Mouse (Mus musculus): ENCODE measurements around the gene Dlx5. TPM values are rescaled to one million over a fixed set of nuclear protein-coding genes. Genes with fewer than 3 reads are reported as not detected.

Gene Dlx5
- total and polyA plus RNA-seq, 3 experiments: not detected

- no peaks in the 10 kb centered on the region for H3K4me1 ChIP-seq (ENCODE audit: control insufficient read depth in 1 of 2, insufficient read depth in 2 of 2, low read length in 2 of 2)
- no peaks in the 10 kb centered on the region for H3K36me3 ChIP-seq (ENCODE audit: control insufficient read depth in 1 of 2, insufficient read depth in 2 of 2, low read length in 2 of 2)
- H3K27ac ChIP-seq (ENCODE audit: control insufficient read depth, low read depth, low read length): no peak overlapping the region
- no peaks in the 10 kb centered on the region for H3K27me3 ChIP-seq (ENCODE audit: control insufficient read depth in 1 of 2, insufficient read depth in 2 of 2, low read length in 2 of 2)
- TF ChIP-seq UBTF (IDR thresholded peaks at IDR 0.05; ENCODE audit: borderline replicate concordance, insufficient read depth, low read depth, low read length): no peak
- no peak for TF ChIP-seq MAZ (IDR thresholded peaks at IDR 0.05; ENCODE audit: low read depth, low read length)
- no peak for TF ChIP-seq CHD1 (IDR thresholded peaks at IDR 0.05; ENCODE audit: low read depth, low read length)
- no peak for TF ChIP-seq POLR2A (IDR thresholded peaks at IDR 0.05; ENCODE audit: control insufficient read depth in 1 of 2, insufficient read depth in 1 of 2, low read depth in 1 of 2, low read length in 2 of 2, poor library complexity in 1 of 2)
- no peak overlapping the region for H3K9ac ChIP-seq (ENCODE audit: control insufficient read depth, low read depth, low read length, poor library complexity, severe bottlenecking)
- no peak for DNase-seq (ENCODE audit: low read depth, low spot score)
- H3K4me3 ChIP-seq (ENCODE audit: control insufficient read depth in 1 of 2, insufficient read depth in 1 of 2, low read depth in 2 of 2, low read length in 2 of 2): no peak overlapping the region
- H3K79me2 ChIP-seq (ENCODE audit: control insufficient read depth, insufficient read depth, low read length, poor library complexity): no peaks in the 10 kb centered on the region
- H3K9me3 ChIP-seq (replicated peaks; ENCODE audit: insufficient read depth, low read length): no peaks in the 10 kb centered on the region
These were observed 12.7 kb downstream of the Dlx5 start for GRCm38 (mm10) chr6:6869041-6869685.

DNA sequence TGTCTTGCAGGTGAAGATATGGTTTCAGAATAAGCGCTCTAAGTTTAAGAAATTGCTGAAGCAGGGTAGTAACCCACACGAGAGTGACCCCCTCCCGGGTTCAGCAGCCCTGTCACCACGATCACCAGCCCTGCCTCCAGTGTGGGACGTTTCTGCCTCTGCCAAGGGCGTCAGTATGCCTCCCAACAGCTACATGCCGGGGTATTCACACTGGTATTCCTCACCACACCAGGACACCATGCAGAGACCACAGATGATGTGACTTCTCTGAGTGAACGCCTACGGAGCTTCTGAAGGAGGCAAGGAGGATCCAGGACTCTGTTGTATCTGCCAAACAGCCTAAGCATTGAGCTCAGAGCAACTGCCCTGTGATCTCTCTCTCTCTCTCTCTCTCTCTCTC is 14.9 kb downstream of the Dlx5 start:
- H3K27me3 ChIP-seq (ENCODE audit: control insufficient read depth in 1 of 2, insufficient read depth in 2 of 2, low read length in 2 of 2): no peaks in the 10 kb centered on the region
- TF ChIP-seq ETS1 (IDR thresholded peaks at IDR 0.05; ENCODE audit: low read depth, low read length) (no peak), USF1 (IDR thresholded peaks at IDR 0.05; ENCODE audit: low read depth, low read length) (no peak), USF2 (IDR thresholded peaks at IDR 0.05; ENCODE audit: borderline replicate concordance in 1 of 2, insufficient read depth in 1 of 2, low read depth in 1 of 2, low read length in 2 of 2) (no peak), MYB (IDR thresholded peaks at IDR 0.05; ENCODE audit: low read depth, low read length) (no peak), RCOR1 (IDR thresholded peaks at IDR 0.05; ENCODE audit: low read depth, low read length) (no peak), MAX (IDR thresholded peaks at IDR 0.05; ENCODE audit: low read length) (no peak), SMC3 (IDR thresholded peaks at IDR 0.05; ENCODE audit: low read depth, low read length) (no peak), GABPA (IDR thresholded peaks at IDR 0.05; ENCODE audit: low read depth, low read length) (no peak), ZKSCAN1 (IDR thresholded peaks at IDR 0.05; ENCODE audit: low read depth, low read length) (no peak), NRF1 (IDR thresholded peaks at IDR 0.05; ENCODE audit: insufficient read depth, low read depth, low read length, poor library complexity, severe bottlenecking) (no peak), CHD2 (IDR thresholded peaks at IDR 0.05; ENCODE audit: low read length) (no peak), ZC3H11A (IDR thresholded peaks at IDR 0.05; ENCODE audit: low read depth, low read length) (no peak), KAT2A (conservative IDR thresholded peaks at IDR 0.05; ENCODE audit: low read depth, low read length) (no peak), NELFE (IDR thresholded peaks at IDR 0.05; ENCODE audit: low read depth, low read length) (no peak), POLR2AphosphoS2 (IDR thresholded peaks at IDR 0.05; ENCODE audit: low read length) (no peak), JUND (IDR thresholded peaks at IDR 0.05; ENCODE audit: low read depth, low read length) (no peak), E2F4 (IDR thresholded peaks at IDR 0.05; ENCODE audit: borderline replicate concordance, low read depth, low read length) (no peak), EP300 (IDR thresholded peaks at IDR 0.05; ENCODE audit: low read depth in 1 of 2, low read length in 2 of 2) (no peak)

More for the DNA sequence above, 14.9 kb downstream of the Dlx5 start:
- Histone ChIP-seq H3K27ac (ENCODE audit: control insufficient read depth, low read depth, low read length) (no peak overlapping the region), H3K79me2 (ENCODE audit: control insufficient read depth, insufficient read depth, low read length, poor library complexity) (no peaks in the 10 kb centered on the region), H3K4me3 (ENCODE audit: control insufficient read depth in 1 of 2, insufficient read depth in 1 of 2, low read depth in 2 of 2, low read length in 2 of 2) (no peak overlapping the region), H3K9me3 (replicated peaks; ENCODE audit: insufficient read depth, low read length) (no peaks in the 10 kb centered on the region), H3K36me3 (ENCODE audit: control insufficient read depth in 1 of 2, insufficient read depth in 2 of 2, low read length in 2 of 2) (no peaks in the 10 kb centered on the region), H3K9ac (ENCODE audit: control insufficient read depth, low read depth, low read length, poor library complexity, severe bottlenecking) (no peak overlapping the region), H3K4me1 (ENCODE audit: control insufficient read depth in 1 of 2, insufficient read depth in 2 of 2, low read length in 2 of 2) (no peaks in the 10 kb centered on the region)
- DNase-seq (ENCODE audit: low read depth, low spot score): no peak

Measured in MEL (cell line).